Mouse (Mus musculus) forebrain, embryonic 11.5 days (tissue): ENCODE results near the gene Mogs. TPM values are rescaled to one million over a fixed set of nuclear protein-coding genes. Genes with fewer than 3 reads are reported as not detected.

ENCODE experiments used
- ATAC-seq: fragments of 200-750 bp; cut with Nextera tagmentation; replicated peaks from 2 replicates; pipeline ENCODE4 v1.8.0; 2017; ENCODE audit warnings: moderate TSS enrichment; ENCODE audit not compliant: low FRiP score
- DNase-seq: peaks from one replicate; pipeline ENCODE4 v3.0.0-alpha.2; 2017; ENCODE audit warnings: low spot score
- H3K27ac ChIP-seq: fragments of 300-500 bp; sonication (generic); 2 replicates; pipeline ENCODE4 v1.5.1; 2014; ENCODE audit warnings: low read depth, low read length
- H3K27me3 ChIP-seq: fragments of 300-500 bp; sonication (generic); 2 replicates; pipeline ENCODE4 v1.6.1; 2014; ENCODE audit warnings: mild to moderate bottlenecking, low read length, mixed read lengths; ENCODE audit not compliant: control insufficient read depth, insufficient read depth
- H3K36me3 ChIP-seq: fragments of 300-500 bp; sonication (generic); 2 replicates; pipeline ENCODE4 v1.6.1; 2014; ENCODE audit warnings: mild to moderate bottlenecking, low read length, moderate library complexity, mixed read lengths; ENCODE audit not compliant: control insufficient read depth, insufficient read depth
- H3K4me1 ChIP-seq: fragments of 300-500 bp; sonication (generic); replicated peaks from 2 replicates; pipeline ENCODE4 v1.6.1; 2014; ENCODE audit warnings: low read length, mixed read lengths; ENCODE audit not compliant: control insufficient read depth, insufficient read depth
- H3K4me2 ChIP-seq: fragments of 300-500 bp; sonication (generic); 2 replicates; pipeline ENCODE4 v1.6.1; 2014; ENCODE audit warnings: low read depth, mild to moderate bottlenecking, low read length, moderate library complexity, mixed read lengths; ENCODE audit not compliant: severe bottlenecking
- H3K4me3 ChIP-seq: fragments of 300-500 bp; sonication (generic); 2 replicates; pipeline ENCODE4 v1.5.1; 2014; ENCODE audit warnings: low read depth, low read length
- H3K9ac ChIP-seq: fragments of 300-500 bp; sonication (generic); 2 replicates; pipeline ENCODE4 v1.6.1; 2014; ENCODE audit warnings: low read length
- H3K9me3 ChIP-seq: fragments of 300-500 bp; sonication (generic); 2 replicates; pipeline ENCODE4 v1.6.1; 2016; ENCODE audit warnings: low read length, mixed read lengths; ENCODE audit not compliant: control insufficient read depth
- WGBS: fragments of 180-500 bp; shearing (Covaris S2); extraction: QIAGEN DNeasy Blood & Tissue Kit; methylation state at CpG from one replicate; pipeline ENCODE4 v1.1.7; 2014; 5-methylcytosine and 5-hydroxymethylcytosine counted together
- polyA plus RNA-seq: library from polyadenylated mRNA; unstranded; fragments of >200 nt; fragmentation: Nextera tagmentation; extraction: Ambion mirVana; gene quantifications from 2 replicates; pipeline ENCODE4 v1.2.1, GENCODE M21; 2014

Mogs gene
- 37.1 and 39.0 TPM in 2 replicates for polyA plus RNA-seq

- Histone ChIP-seq H3K9ac (peak within 1 kb of the TSS; percentile 85), H3K4me3 (peak within 1 kb of the TSS; percentile 87), H3K4me1 (peaks cover 10% of the 10 kb centered on the region; the same call in 1 of the 2 replicates), H3K4me2 (peak within 1 kb of the TSS; percentile 96), H3K9me3 (no peaks in the 10 kb centered on the region), H3K36me3 (no peaks in the 10 kb centered on the region; the same call in none of the 2 replicates), H3K27ac (peak within 1 kb of the TSS; percentile 44), H3K27me3 (no peaks in the 10 kb centered on the region)
- WGBS, result 1% methylated on average over 56 of the region's 58 CpGs
- ATAC-seq (peak; percentile 89), DNase-seq (peak; percentile 95)
These were observed at the start of gene Mogs for GRCm38 (mm10) chr6:83115011-83115671. TSS of gene Mogs (plus strand) at chr6:83115496.

- WGBS, result 37% methylated on average over 8 of the region's 8 CpGs
- no peaks in the 10 kb centered on the region for H3K36me3 ChIP-seq
- no peak overlapping the region for H3K9ac ChIP-seq
- peaks cover 14% of the 10 kb centered on the region; the same call in 1 of the 2 replicates for H3K4me1 ChIP-seq
- H3K4me2 ChIP-seq, result no peak overlapping the region
- no peak overlapping the region for H3K27ac ChIP-seq
- H3K4me3 ChIP-seq, result no peak overlapping the region
- H3K9me3 ChIP-seq, result no peaks in the 10 kb centered on the region
- DNase-seq (no peak), ATAC-seq (no peak)
- H3K27me3 ChIP-seq, result peaks cover 83% of the 10 kb centered on the region
These were observed 49.3 kb upstream of the Mogs start for GRCm38 (mm10) chr6:83065995-83066394.

- H3K4me2 ChIP-seq, result no peak overlapping the region
- no peaks in the 10 kb centered on the region for H3K9me3 ChIP-seq
- H3K27me3 ChIP-seq, result peaks cover 88% of the 10 kb centered on the region
- ATAC-seq (no peak), DNase-seq (no peak)
- H3K4me3 ChIP-seq, result no peak overlapping the region
- H3K9ac ChIP-seq, result no peak overlapping the region
- H3K27ac ChIP-seq, result no peak overlapping the region
- WGBS, result 24% methylated on average over 6 of the region's 6 CpGs
- H3K36me3 ChIP-seq, result no peaks in the 10 kb centered on the region
- peaks cover 14% of the 10 kb centered on the region; the same call in 1 of the 2 replicates for H3K4me1 ChIP-seq
These were observed 48.9 kb upstream of the Mogs start for GRCm38 (mm10) chr6:83066441-83066840.

GRCm38 (mm10) chr6:83068221-83068620 is 47.1 kb upstream of the Mogs start:
- Histone ChIP-seq H3K27me3 (peaks cover 97% of the 10 kb centered on the region), H3K27ac (no peak overlapping the region), H3K9ac (no peak overlapping the region), H3K4me2 (no peak overlapping the region), H3K36me3 (no peaks in the 10 kb centered on the region), H3K9me3 (no peaks in the 10 kb centered on the region), H3K4me1 (peaks cover 14% of the 10 kb centered on the region; the same call in 1 of the 2 replicates), H3K4me3 (no peak overlapping the region)
- DNase-seq (no peak), ATAC-seq (no peak)
- 4% methylated on average over 8 of the region's 8 CpGs for WGBS

- no peak overlapping the region for H3K4me3 ChIP-seq
- peak; percentile 64 for DNase-seq
These were observed 46.4 kb upstream of the Mogs start for GRCm38 (mm10) chr6:83068706-83069487.

GRCm38 (mm10) chr6:83069488-83070246 is 45.6 kb upstream of the Mogs start:
- peaks cover 96% of the 10 kb centered on the region for H3K27me3 ChIP-seq
- peaks cover 14% of the 10 kb centered on the region; the same call in 1 of the 2 replicates for H3K4me1 ChIP-seq
- H3K4me2 ChIP-seq, result peak overlapping the region; percentile 24
- peak overlapping the region; percentile 6; the same call in 1 of the 2 replicates for H3K4me3 ChIP-seq
- H3K27ac ChIP-seq, result no peak overlapping the region
- no peak overlapping the region for H3K9ac ChIP-seq
- no peaks in the 10 kb centered on the region for H3K36me3 ChIP-seq
- H3K9me3 ChIP-seq, result no peaks in the 10 kb centered on the region
- ATAC-seq, result peak; percentile 32; the same call in 1 of the 2 replicates
- under 1% methylated on average over 69 of the region's 69 CpGs for WGBS
- peak; percentile 70 for DNase-seq

More at GRCm38 (mm10) chr6:83068706-83069487, 46.4 kb upstream of the Mogs start:
- peaks cover 14% of the 10 kb centered on the region; the same call in 1 of the 2 replicates for H3K4me1 ChIP-seq
- peak overlapping the region; percentile 27; the same call in 1 of the 2 replicates for H3K4me2 ChIP-seq
- peaks cover 96% of the 10 kb centered on the region for H3K27me3 ChIP-seq
- no peak overlapping the region for H3K27ac ChIP-seq
- under 1% methylated on average over 81 of the region's 81 CpGs for WGBS
- no peaks in the 10 kb centered on the region for H3K9me3 ChIP-seq
- no peaks in the 10 kb centered on the region for H3K36me3 ChIP-seq
- no peak for ATAC-seq
- H3K9ac ChIP-seq, result no peak overlapping the region

- H3K9me3 ChIP-seq, result no peaks in the 10 kb centered on the region
- H3K9ac ChIP-seq, result no peak within 1 kb of the TSS
- no peak within 1 kb of the TSS for H3K27ac ChIP-seq
- 0% methylated on average over 10 of the region's 10 CpGs for WGBS
- no peak for ATAC-seq
- peaks cover 14% of the 10 kb centered on the region; the same call in 1 of the 2 replicates for H3K4me1 ChIP-seq
- H3K36me3 ChIP-seq, result no peaks in the 10 kb centered on the region
- DNase-seq, result no peak
- H3K27me3 ChIP-seq, result peaks cover 92% of the 10 kb centered on the region
- H3K4me2 ChIP-seq, result peak within 1 kb of the TSS; percentile 24
- H3K4me3 ChIP-seq, result peak within 1 kb of the TSS; percentile 6; the same call in 1 of the 2 replicates
These were observed 45.2 kb upstream of the Mogs start, which contains the start of gene Tlx2 for GRCm38 (mm10) chr6:83070247-83070310. TSS of gene Tlx2 (minus strand) at chr6:83070293.
